Mouse (Mus musculus) hindbrain, postnatal 0 days (tissue): Measurements from ENCODE around the gene Iqcb1. TPM values are rescaled to one million over a fixed set of nuclear protein-coding genes. Genes with fewer than 3 reads are reported as not detected.
"Not testable (repeated sequence)": the region's sequence is repeated elsewhere in the genome, so short reads cannot be mapped to it uniquely, and the experiment has no call there.

Experiments
- ATAC-seq: fragments of 200-750 bp; cut with Nextera tagmentation; 2 replicates; pipeline ENCODE4 v1.8.0; 2017; ENCODE audit warnings: mild to moderate bottlenecking, moderate TSS enrichment, moderate library complexity
- DNase-seq: peaks from one replicate; pipeline ENCODE4 v3.0.0-alpha.2; 2015; ENCODE audit warnings: low spot score
- H3K27ac ChIP-seq: fragments of 300-500 bp; sonication (generic); 2 replicates; pipeline ENCODE4 v1.5.1; 2014; ENCODE audit warnings: mild to moderate bottlenecking
- H3K27me3 ChIP-seq: fragments of 300-500 bp; sonication (generic); 2 replicates; pipeline ENCODE4 v1.6.1; 2014; ENCODE audit warnings: low read length, mixed read lengths; ENCODE audit not compliant: insufficient read depth
- H3K36me3 ChIP-seq: fragments of 300-500 bp; sonication (generic); 2 replicates; pipeline ENCODE4 v1.6.1; 2014; ENCODE audit warnings: low read length, mixed read lengths; ENCODE audit not compliant: insufficient read depth
- H3K4me1 ChIP-seq: fragments of 300-500 bp; sonication (generic); 2 replicates; pipeline ENCODE4 v1.6.1; 2014; ENCODE audit warnings: antibody characterized with exemption, low read length, mixed read lengths; ENCODE audit not compliant: insufficient read depth
- H3K4me2 ChIP-seq: fragments of 300-500 bp; sonication (generic); 2 replicates; pipeline ENCODE4 v1.6.1; 2014; ENCODE audit warnings: low read depth, mild to moderate bottlenecking, low read length, moderate library complexity, mixed read lengths
- H3K4me3 ChIP-seq: fragments of 300-500 bp; sonication (generic); 2 replicates; pipeline ENCODE4 v1.5.1; 2014; ENCODE audit warnings: low read length
- H3K9ac ChIP-seq: fragments of 300-500 bp; sonication (generic); replicated peaks from 2 replicates; pipeline ENCODE4 v1.6.1; 2014; ENCODE audit warnings: mild to moderate bottlenecking, low read length, moderate library complexity, mixed read lengths
- H3K9me3 ChIP-seq: fragments of 300-500 bp; sonication (generic); 2 replicates; pipeline ENCODE4 v1.6.1; 2016; ENCODE audit warnings: low read length, mixed read lengths
- CTCF ChIP-seq: IDR thresholded peaks from 2 replicates; pipeline ENCODE4 v1.5.1; 2016; ENCODE audit warnings: antibody characterized with exemption, control low read depth, low read depth
- WGBS: fragments of 180-500 bp; shearing (Covaris S2); extraction: QIAGEN DNeasy Blood & Tissue Kit; methylation state at CpG from one replicate; pipeline ENCODE4 v1.1.7; 2014; 5-methylcytosine and 5-hydroxymethylcytosine counted together
- polyA plus RNA-seq: library from polyadenylated mRNA; unstranded; fragments of >200 nt; fragmentation: Nextera tagmentation; extraction: Ambion mirVana; gene quantifications from 2 replicates; pipeline ENCODE4 v1.2.1, GENCODE M21; 2015
- total RNA-seq: library from RNA; depleted of rRNA; stranded (reverse); fragments of >200 nt; gene quantifications from 2 replicates; pipeline ENCODE4 v1.2.3, GENCODE M21; 2014

The Iqcb1 gene
- total and polyA plus RNA-seq, 2 experiments from 2014 or later = 17.3 to 65.5 TPM

- Histone ChIP-seq H3K9me3 (no peaks in the 10 kb centered on the region), H3K9ac (no peak overlapping the region), H3K27me3 (no peaks in the 10 kb centered on the region), H3K4me1 (no peaks in the 10 kb centered on the region), H3K4me2 (no peak overlapping the region), H3K36me3 (no peaks in the 10 kb centered on the region), H3K27ac (no peak overlapping the region), H3K4me3 (no peak overlapping the region)
- no peak for TF ChIP-seq CTCF
- DNase-seq = no peak
- no peak for ATAC-seq
- WGBS = 85% methylated on average over 3 of the region's 3 CpGs
These were observed 7.4 kb upstream of the Iqcb1 start for GRCm38 (mm10) chr16:36820747-36821146.

DNA sequence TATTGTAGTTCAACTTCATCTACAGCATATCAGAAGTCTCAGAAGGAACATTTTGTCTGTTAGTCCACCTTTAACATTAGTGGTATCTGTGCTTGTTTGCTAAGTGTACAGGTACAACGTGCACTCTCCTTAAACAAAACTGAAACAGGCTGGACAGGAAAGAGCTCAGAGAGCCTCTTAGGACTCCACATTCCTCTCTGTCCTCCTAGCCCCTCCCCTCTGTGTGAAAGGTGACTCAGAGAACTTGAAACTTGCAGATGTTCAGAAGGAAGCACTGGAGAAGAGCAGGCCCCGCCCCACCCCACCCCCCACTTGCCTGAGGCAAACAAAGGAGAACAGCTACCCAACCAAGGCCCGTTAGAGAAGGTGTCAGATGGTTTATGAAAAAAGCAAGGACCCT lies 6.7 kb upstream of the Iqcb1 start:
- TF ChIP-seq CTCF = no peak
- H3K9me3 ChIP-seq = no peaks in the 10 kb centered on the region
- H3K4me1 ChIP-seq = no peaks in the 10 kb centered on the region
- H3K4me3 ChIP-seq = no peak overlapping the region
- no peak overlapping the region for H3K4me2 ChIP-seq
- ATAC-seq (no peak), DNase-seq (no peak)
- no peak overlapping the region for H3K9ac ChIP-seq
- WGBS = 16% methylated on average over 3 of the region's 3 CpGs
- no peaks in the 10 kb centered on the region for H3K36me3 ChIP-seq
- H3K27me3 ChIP-seq = no peaks in the 10 kb centered on the region
- H3K27ac ChIP-seq = no peak overlapping the region

- peak overlapping the region; percentile 96 for H3K4me3 ChIP-seq
- no peaks in the 10 kb centered on the region for H3K27me3 ChIP-seq
- DNase-seq (no peak), ATAC-seq (no peak)
- H3K4me1 ChIP-seq = no peaks in the 10 kb centered on the region
- no peak for TF ChIP-seq CTCF
- peak overlapping the region; percentile 84; the same call in 1 of the 2 replicates for H3K9ac ChIP-seq
- H3K36me3 ChIP-seq = no peaks in the 10 kb centered on the region
- H3K4me2 ChIP-seq = peak overlapping the region; percentile 83
- no peak overlapping the region for H3K27ac ChIP-seq
- 4% methylated on average over 11 of the region's 11 CpGs for WGBS
- H3K9me3 ChIP-seq = no peaks in the 10 kb centered on the region
These were observed 553 bp upstream of the Iqcb1 start for GRCm38 (mm10) chr16:36827611-36828053.

DNA sequence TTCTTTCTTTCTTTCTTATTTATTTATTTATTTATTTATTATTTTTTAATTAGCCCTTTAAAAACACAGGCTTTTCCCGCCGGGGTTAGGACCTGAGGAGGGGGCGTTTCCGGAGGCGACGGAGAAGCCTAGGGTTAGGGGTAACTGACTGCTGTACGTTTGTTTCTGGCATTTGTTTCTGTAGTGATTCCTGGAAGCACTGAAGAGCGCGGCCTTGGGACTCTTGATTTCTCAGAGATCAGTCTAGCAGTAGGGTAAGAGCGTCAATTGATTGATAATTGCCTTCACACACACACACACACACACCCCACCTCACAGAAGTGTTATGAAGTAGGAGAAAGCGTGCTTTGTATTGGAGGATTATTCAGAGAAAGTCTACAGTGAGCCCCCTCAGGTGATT lies 635 bp downstream of the Iqcb1 start:
- Histone ChIP-seq H3K9me3 (no peaks in the 10 kb centered on the region), H3K4me3 (peak overlapping the region; percentile 96), H3K36me3 (no peaks in the 10 kb centered on the region), H3K4me2 (peak overlapping the region; percentile 83), H3K27me3 (no peaks in the 10 kb centered on the region), H3K9ac (peak overlapping the region; percentile 84), H3K27ac (no peak overlapping the region), H3K4me1 (no peaks in the 10 kb centered on the region)
- WGBS = 4% methylated on average over 11 of the region's 11 CpGs
- TF ChIP-seq CTCF = no peak
- DNase-seq = peak; percentile 27
- peak; percentile 48 for ATAC-seq

GRCm38 (mm10) chr16:36846894-36847293 lies 18.7 kb downstream of the Iqcb1 start:
- not testable (repeated sequence) for H3K27me3 ChIP-seq, H3K4me3 ChIP-seq, DNase-seq, H3K27ac ChIP-seq, H3K4me1 ChIP-seq, H3K9me3 ChIP-seq, ATAC-seq, H3K9ac ChIP-seq, H3K4me2 ChIP-seq
- 88% methylated on average over 1 of the region's 1 CpGs for WGBS
- peaks cover 15% of the 10 kb centered on the region; the same call in 1 of the 2 replicates for H3K36me3 ChIP-seq

GRCm38 (mm10) chr16:36851202-36851601 lies 23.0 kb downstream of the Iqcb1 start:
- no peak for DNase-seq
- Histone ChIP-seq H3K4me1 (no peaks in the 10 kb centered on the region), H3K4me2 (no peak overlapping the region), H3K36me3 (peaks cover 19% of the 10 kb centered on the region), H3K9ac (no peak overlapping the region), H3K9me3 (no peaks in the 10 kb centered on the region), H3K4me3 (no peak overlapping the region), H3K27me3 (no peaks in the 10 kb centered on the region), H3K27ac (no peak overlapping the region)
- WGBS = 93% methylated on average over 3 of the region's 3 CpGs
- ATAC-seq = no peak
- TF ChIP-seq CTCF = no peak

DNA sequence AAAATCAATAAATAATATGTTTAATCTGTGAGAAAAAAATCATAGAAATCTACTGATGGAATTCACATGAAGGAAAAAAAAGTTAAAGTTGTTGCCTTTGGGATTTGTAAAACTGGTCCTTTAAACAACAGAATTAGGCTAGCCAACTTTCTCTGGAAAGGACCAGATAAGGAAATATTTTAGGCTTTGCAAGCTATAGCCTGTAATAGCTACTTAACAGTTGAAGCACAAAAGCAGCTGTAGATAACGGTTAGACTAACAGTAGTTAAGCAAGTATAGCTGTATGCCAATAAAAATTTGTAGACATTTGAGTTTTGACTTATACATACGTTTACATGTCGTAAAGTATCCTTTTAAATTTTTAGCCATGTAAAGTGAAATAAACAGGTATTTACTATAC lies 35.4 kb downstream of the Iqcb1 start:
- Histone ChIP-seq H3K4me2 (no peak overlapping the region), H3K27ac (no peak overlapping the region), H3K4me3 (no peak overlapping the region), H3K36me3 (peaks cover 8% of the 10 kb centered on the region; the same call in 1 of the 2 replicates), H3K27me3 (no peaks in the 10 kb centered on the region), H3K9ac (no peak overlapping the region), H3K9me3 (no peaks in the 10 kb centered on the region), H3K4me1 (no peaks in the 10 kb centered on the region)
- TF ChIP-seq CTCF = no peak
- DNase-seq (no peak), ATAC-seq (no peak)
- 98% methylated on average over 3 of the region's 3 CpGs for WGBS
